ENCODE assay signal across 8 mouse cellular contexts in the genomic region with DNA sequence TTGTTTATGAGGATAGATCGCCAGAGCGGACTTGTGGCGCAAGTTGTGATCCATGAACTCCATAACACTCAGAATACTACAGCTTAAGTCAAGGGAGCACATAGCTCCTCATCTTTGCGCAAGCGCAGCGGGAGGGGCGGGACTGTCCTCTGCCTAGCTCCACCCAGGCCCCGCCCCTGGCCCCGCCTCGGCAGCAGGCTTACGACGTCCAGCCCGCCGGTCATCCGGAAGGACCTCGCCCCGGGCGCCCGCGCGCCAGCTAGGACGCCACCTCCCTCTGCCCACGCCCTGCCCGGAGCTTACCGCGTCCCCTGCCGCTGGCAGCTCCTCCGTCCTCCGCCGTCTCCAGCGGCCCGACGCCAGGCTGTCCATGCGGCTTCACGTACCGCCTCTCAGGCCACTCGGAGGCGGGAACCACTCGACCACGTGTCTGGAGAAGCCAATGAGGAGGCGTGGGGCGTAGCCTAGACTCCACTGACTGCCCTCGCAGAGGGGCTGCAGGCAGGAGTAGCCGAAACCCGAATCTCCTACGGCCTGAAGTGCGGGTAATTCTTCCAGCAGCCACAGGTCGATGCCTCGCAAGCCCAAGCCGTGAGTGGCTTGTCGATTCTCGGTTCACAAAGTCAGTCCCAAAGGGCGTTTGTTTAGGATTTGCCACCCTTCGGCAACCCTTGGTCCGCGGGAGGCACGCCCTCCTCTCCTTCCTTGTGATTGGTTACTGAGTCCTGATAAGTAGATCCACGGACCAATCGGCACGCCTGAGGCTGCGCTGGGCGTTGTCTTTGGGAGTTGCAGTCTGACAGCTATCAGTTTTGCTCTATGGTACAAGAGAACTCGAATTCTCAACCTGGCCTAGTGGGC. TPM values are rescaled to one million over a fixed set of nuclear protein-coding genes. Genes with fewer than 3 reads are reported as not detected.
DNase-seq lines count a peak whose midpoint lies in the region; ATAC-seq lines count a peak whose summit lies in the region.

A gene (minus strand): TSS at position 426 of the 861 bp plus-strand sequence.

- H3K9ac ChIP-seq in heart, embryonic 13.5 days, result peak within 1 kb of the TSS; percentile 83
- peak within 1 kb of the TSS; percentile 68 for H3K9ac ChIP-seq in liver, embryonic 12.5 days
- H3K9ac ChIP-seq in stomach, embryonic 15.5 days, result peak within 1 kb of the TSS; percentile 55; the same call in 1 of the 2 replicates

- no peaks in the 10 kb centered on the region; the same call in 1 of the 2 replicates for H3K4me1 ChIP-seq in brown adipose tissue, adult 24 weeks (ENCODE audit: control insufficient read depth, insufficient read depth, insufficient read length, low read length)
- H3K4me1 ChIP-seq in heart, embryonic 13.5 days, result peaks cover 9% of the 10 kb centered on the region
- peaks cover 13% of the 10 kb centered on the region for H3K4me1 ChIP-seq in liver, embryonic 12.5 days
- H3K4me1 ChIP-seq in stomach, embryonic 15.5 days, result no peaks in the 10 kb centered on the region; the same call in 1 of the 2 replicates

- DNase-seq in CD4-positive, CD25-positive, alpha-beta regulatory T cell, adult 2 months (ENCODE audit: low read depth, low spot score), result peak; percentile 96
- peak; percentile 76 for DNase-seq in fat pad, adult 2 months (ENCODE audit: extremely low read depth, low read depth, low spot score)
- peak; percentile 99 for DNase-seq in kidney, postnatal 10 days
- DNase-seq in natural killer cell, adult 2 months (ENCODE audit: low spot score in 2 of 2), result peak; percentile 94 to 95

- peak within 1 kb of the TSS; percentile 79 for H3K4me3 ChIP-seq in brown adipose tissue, adult 24 weeks (ENCODE audit: insufficient read depth, low read depth, low read length)
- peak within 1 kb of the TSS; percentile 71 for H3K4me3 ChIP-seq in heart, embryonic 13.5 days
- H3K4me3 ChIP-seq in liver, embryonic 12.5 days, result peak within 1 kb of the TSS; percentile 67
- H3K4me3 ChIP-seq in stomach, embryonic 15.5 days (replicated peaks), result peak within 1 kb of the TSS; percentile 71

- peak; percentile 98 for ATAC-seq in heart, embryonic 13.5 days (ENCODE audit: extremely low read depth, insufficient number of reproducible peaks, low FRiP score, low TSS enrichment)
- ATAC-seq in liver, embryonic 12.5 days, result peak; percentile 99
- ATAC-seq in stomach, embryonic 15.5 days (ENCODE audit: insufficient read depth, low FRiP score, low read depth), result peak; percentile 99

- H3K4me2 ChIP-seq in heart, embryonic 13.5 days, result peak within 1 kb of the TSS; percentile 72
- H3K4me2 ChIP-seq in liver, embryonic 12.5 days, result peak within 1 kb of the TSS; percentile 73
- H3K4me2 ChIP-seq in stomach, embryonic 15.5 days, result peak within 1 kb of the TSS; percentile 65

- no peaks in the 10 kb centered on the region for H3K9me3 ChIP-seq in heart, embryonic 13.5 days
- no peaks in the 10 kb centered on the region for H3K9me3 ChIP-seq in liver, embryonic 12.5 days (replicated peaks)
- no peaks in the 10 kb centered on the region for H3K9me3 ChIP-seq in stomach, embryonic 15.5 days

- H3K36me3 ChIP-seq in heart, embryonic 13.5 days, result no peaks in the 10 kb centered on the region
- no peaks in the 10 kb centered on the region for H3K36me3 ChIP-seq in liver, embryonic 12.5 days
- no peaks in the 10 kb centered on the region for H3K36me3 ChIP-seq in stomach, embryonic 15.5 days

- no peaks in the 10 kb centered on the region for H3K27me3 ChIP-seq in heart, embryonic 13.5 days (replicated peaks)
- 0 out of 2 replicates have a peak, but pooled peaks cover 3% of the 10 kb centered on the region for H3K27me3 ChIP-seq in liver, embryonic 12.5 days (replicated peaks)
- H3K27me3 ChIP-seq in stomach, embryonic 15.5 days (replicated peaks), result no peaks in the 10 kb centered on the region

- under 1% methylated on average over 63 of the region's 63 CpGs for WGBS in heart, embryonic 13.5 days
- under 1% methylated on average over 62 of the region's 63 CpGs for WGBS in liver, embryonic 12.5 days (ENCODE audit: insufficient replicate concordance)
- WGBS in stomach, embryonic 15.5 days, result under 1% methylated on average over 63 of the region's 63 CpGs

- peak within 1 kb of the TSS; percentile 84 for H3K27ac ChIP-seq in brown adipose tissue, adult 24 weeks (replicated peaks; ENCODE audit: low read depth, low read length)
- H3K27ac ChIP-seq in heart, embryonic 13.5 days (replicated peaks), result peak within 1 kb of the TSS; percentile 91
- H3K27ac ChIP-seq in liver, embryonic 12.5 days, result peak within 1 kb of the TSS; percentile 78
- H3K27ac ChIP-seq in stomach, embryonic 15.5 days, result peak within 1 kb of the TSS; percentile 86

RNA-seq across cellular contexts. Expression of the gene that starts here (rescaled TPM):
- polyA plus RNA-seq in brown adipose tissue, adult 24 weeks (2012; ENCODE audit: insufficient read depth, insufficient read length, missing spikeins), result 4.1 and 10.8 TPM in 2 replicates
- 14.5 and 15.9 TPM in 2 replicates for polyA plus RNA-seq in heart, embryonic 13.5 days (2015; fragmentation: Nextera tagmentation; extraction: Ambion mirVana)
- 9.3 and 12.1 TPM in 2 replicates for polyA plus RNA-seq in liver, embryonic 12.5 days (2016; fragmentation: Nextera tagmentation; extraction: Ambion mirVana)
- 23.2 and 26.1 TPM in 2 replicates for polyA plus RNA-seq in stomach, embryonic 15.5 days (2015; fragmentation: Nextera tagmentation; extraction: Ambion mirVana)

Comparison
In these comparisons a context has a peak if more than half of its experiments do, and no peak if none do; other contexts are left out.
1. Peak in every context shown above with its lines: DNase-seq, ATAC-seq, H3K4me3 ChIP-seq and H3K27ac ChIP-seq.